Mouse (Mus musculus) stomach, postnatal 0 days (tissue): ENCODE data around the gene Mtch2. TPM values are rescaled to one million over a fixed set of nuclear protein-coding genes. Genes with fewer than 3 reads are reported as not detected.

Experiments used
- ATAC-seq: fragments of 200-750 bp; cut with Nextera tagmentation; 2 replicates; pipeline ENCODE4 v1.8.0; 2017; ENCODE audit not compliant: low FRiP score, low TSS enrichment
- DNase-seq: peaks from one replicate; pipeline ENCODE4 v3.0.0-alpha.2; 2016; ENCODE audit warnings: low spot score
- H3K27ac ChIP-seq: fragments of 300-500 bp; sonication (generic); replicated peaks from 2 replicates; pipeline ENCODE4 v1.5.1; 2014; ENCODE audit warnings: mild to moderate bottlenecking, control low read depth
- H3K27me3 ChIP-seq: fragments of 300-500 bp; sonication (generic); 2 replicates; pipeline ENCODE4 v1.6.1; 2014; ENCODE audit warnings: low read length; ENCODE audit not compliant: control insufficient read depth, insufficient read depth
- H3K36me3 ChIP-seq: fragments of 300-500 bp; sonication (generic); 2 replicates; pipeline ENCODE4 v1.6.1; 2014; ENCODE audit warnings: low read length, mixed read lengths; ENCODE audit not compliant: control insufficient read depth, insufficient read depth
- H3K4me1 ChIP-seq: fragments of 300-500 bp; sonication (generic); replicated peaks from 2 replicates; pipeline ENCODE4 v1.6.1; 2014; ENCODE audit warnings: antibody characterized with exemption; ENCODE audit not compliant: control insufficient read depth, insufficient read depth
- H3K4me2 ChIP-seq: fragments of 300-500 bp; sonication (generic); replicated peaks from 2 replicates; pipeline ENCODE4 v1.6.1; 2014; ENCODE audit warnings: low read depth, mild to moderate bottlenecking, control low read depth, moderate library complexity
- H3K4me3 ChIP-seq: fragments of 300-500 bp; sonication (generic); 2 replicates; pipeline ENCODE4 v1.5.1; 2014; ENCODE audit warnings: low read depth, low read length, control low read depth
- H3K9ac ChIP-seq: fragments of 300-500 bp; sonication (generic); 2 replicates; pipeline ENCODE4 v1.6.1; 2014; ENCODE audit warnings: mild to moderate bottlenecking, low read length, control low read depth, mixed read lengths
- H3K9me3 ChIP-seq: fragments of 300-500 bp; sonication (generic); 2 replicates; pipeline ENCODE4 v1.6.1; 2016; ENCODE audit warnings: low read length; ENCODE audit not compliant: control insufficient read depth
- CTCF ChIP-seq: IDR thresholded peaks from 2 replicates; pipeline ENCODE4 v1.5.1; 2016; ENCODE audit warnings: antibody characterized with exemption, low read depth, mild to moderate bottlenecking, moderate library complexity
- EP300 ChIP-seq: optimal IDR thresholded peaks from 2 replicates; pipeline ENCODE3; 2016; ENCODE audit warnings: antibody characterized with exemption
- WGBS: fragments of 180-500 bp; shearing (Covaris S2); extraction: QIAGEN DNeasy Blood & Tissue Kit; methylation state at CpG from one replicate; pipeline ENCODE4 v1.1.7; 2014; 5-methylcytosine and 5-hydroxymethylcytosine counted together
- polyA plus RNA-seq: library from polyadenylated mRNA; unstranded; fragments of >200 nt; fragmentation: Nextera tagmentation; extraction: Ambion mirVana; gene quantifications from 2 replicates; pipeline ENCODE4 v1.2.1, GENCODE M21; 2015

The Mtch2 gene
- polyA plus RNA-seq, 1 experiment from 2014 or later: 151 TPM

DNA sequence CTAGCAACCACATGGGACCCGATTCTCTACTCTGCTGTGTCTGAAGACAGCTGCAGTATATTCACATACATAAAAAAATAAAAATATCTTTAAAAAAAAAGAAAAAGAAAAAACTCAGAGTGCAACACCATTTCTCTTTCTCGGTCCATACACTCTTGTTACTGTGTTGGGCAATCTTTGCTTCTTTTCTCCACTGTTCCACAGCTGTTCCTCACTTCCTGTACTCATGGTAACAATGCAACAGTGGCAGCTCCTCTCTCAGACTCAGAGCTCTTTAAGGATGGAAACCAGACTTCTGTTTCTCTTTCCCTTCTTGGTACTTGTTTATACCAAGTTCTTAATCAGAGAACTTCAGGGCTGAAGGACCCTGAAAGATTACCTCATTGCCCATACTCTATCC is 56.4 kb downstream of the Mtch2 start:
- H3K4me1 ChIP-seq: no peaks in the 10 kb centered on the region; the same call in 1 of the 2 replicates
- H3K9ac ChIP-seq: no peak overlapping the region
- H3K4me2 ChIP-seq: peak overlapping the region; percentile 61
- 63% methylated on average over 2 of the region's 2 CpGs for WGBS
- DNase-seq (no peak), ATAC-seq (no peak)
- peak overlapping the region; percentile 89 for H3K4me3 ChIP-seq
- TF ChIP-seq CTCF (no peak), EP300 (no peak)
- no peak overlapping the region for H3K27ac ChIP-seq
- H3K27me3 ChIP-seq: no peaks in the 10 kb centered on the region
- peaks cover 6% of the 10 kb centered on the region; the same call in 1 of the 2 replicates for H3K36me3 ChIP-seq
- H3K9me3 ChIP-seq: no peaks in the 10 kb centered on the region

DNA sequence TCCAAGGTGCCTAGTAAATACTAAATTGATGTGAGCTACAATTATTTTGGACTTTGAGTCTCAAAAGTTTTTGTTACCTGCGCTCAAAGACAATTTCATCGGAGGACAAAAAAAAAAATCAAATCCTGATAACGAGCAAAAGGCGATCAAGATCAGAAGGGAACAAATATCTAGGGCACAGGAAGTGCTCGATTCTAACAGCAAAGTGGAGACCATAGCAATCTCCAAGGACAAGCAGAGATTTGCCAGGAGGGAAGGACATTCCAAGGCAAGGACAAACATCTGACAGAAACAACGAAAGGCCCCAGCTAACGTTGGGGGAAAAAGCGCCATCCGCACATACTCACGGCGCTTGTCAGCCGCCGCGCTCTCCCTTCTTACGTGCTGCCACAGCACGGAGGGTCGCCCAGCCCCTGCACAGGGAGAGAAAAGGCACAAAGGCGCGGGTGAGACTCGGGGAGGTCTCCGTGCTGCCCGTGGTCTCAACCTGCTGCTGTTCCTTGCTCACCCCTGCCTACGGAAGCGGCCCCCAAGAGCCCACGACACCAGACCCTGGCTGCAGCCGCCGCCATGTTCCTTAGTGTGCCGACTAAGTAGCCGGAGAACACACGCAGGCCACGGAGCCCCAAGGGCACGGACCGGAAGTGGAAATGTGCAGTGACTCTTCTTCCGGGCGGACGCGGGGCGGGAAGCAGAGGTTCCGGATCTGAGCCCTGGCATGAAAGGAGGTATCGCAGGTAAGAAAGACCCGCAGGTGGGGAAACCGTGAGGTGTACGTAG is 57.3 kb downstream of the Mtch2 start, which contains the start of the genes Kbtbd4 and Ndufs3:
Kbtbd4 (plus strand) TSS at position 665 of the 780 bp plus-strand sequence.
Ndufs3 (minus strand) TSS at position 752 of the 780 bp plus-strand sequence.
- peak within 1 kb of the TSS; percentile 61 for H3K4me2 ChIP-seq
- peaks cover 13% of the 10 kb centered on the region; the same call in 1 of the 2 replicates for H3K36me3 ChIP-seq
- ATAC-seq: peak; percentile 93
- peak within 1 kb of the TSS; percentile 93 for H3K27ac ChIP-seq
- no peaks in the 10 kb centered on the region; the same call in 1 of the 2 replicates for H3K4me1 ChIP-seq
- H3K9ac ChIP-seq: peak within 1 kb of the TSS; percentile 95
- no peak for TF ChIP-seq EP300
- TF ChIP-seq CTCF: peak; percentile 3; the same call in 1 of the 2 replicates
- no peaks in the 10 kb centered on the region for H3K27me3 ChIP-seq
- no peaks in the 10 kb centered on the region for H3K9me3 ChIP-seq
- under 1% methylated on average over 43 of the region's 43 CpGs for WGBS
- peak; percentile 91 for DNase-seq
- H3K4me3 ChIP-seq: peak within 1 kb of the TSS; percentile 89

DNA sequence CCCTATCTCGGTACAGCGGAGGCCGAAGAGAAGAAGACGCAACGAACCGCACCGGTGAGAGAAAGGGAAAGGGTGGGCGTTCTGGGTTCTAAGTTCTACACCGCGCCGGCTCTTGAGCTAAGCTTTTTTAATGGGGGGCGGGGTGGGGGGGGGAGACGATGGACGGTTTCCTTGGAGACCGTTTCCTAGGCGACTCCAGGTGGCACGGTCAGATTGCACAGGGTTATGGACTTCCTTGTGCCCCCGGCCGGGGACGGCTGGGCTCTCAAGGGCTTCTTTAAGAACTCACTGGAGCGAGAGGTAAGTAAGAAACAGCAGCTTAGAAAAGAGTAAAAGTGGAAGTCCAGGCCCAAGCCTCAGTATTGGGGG is 57.9 kb downstream of the Mtch2 start:
- H3K4me3 ChIP-seq: peak overlapping the region; percentile 89
- peak overlapping the region; percentile 95 for H3K9ac ChIP-seq
- ATAC-seq (peak; percentile 66), DNase-seq (no peak)
- no peaks in the 10 kb centered on the region; the same call in 1 of the 2 replicates for H3K4me1 ChIP-seq
- under 1% methylated on average over 21 of the region's 21 CpGs for WGBS
- peak overlapping the region; percentile 93 for H3K27ac ChIP-seq
- TF ChIP-seq EP300 (no peak), CTCF (no peak)
- no peaks in the 10 kb centered on the region for H3K9me3 ChIP-seq
- H3K4me2 ChIP-seq: peak overlapping the region; percentile 61
- no peaks in the 10 kb centered on the region for H3K27me3 ChIP-seq
- peaks cover 19% of the 10 kb centered on the region; the same call in 1 of the 2 replicates for H3K36me3 ChIP-seq

DNA sequence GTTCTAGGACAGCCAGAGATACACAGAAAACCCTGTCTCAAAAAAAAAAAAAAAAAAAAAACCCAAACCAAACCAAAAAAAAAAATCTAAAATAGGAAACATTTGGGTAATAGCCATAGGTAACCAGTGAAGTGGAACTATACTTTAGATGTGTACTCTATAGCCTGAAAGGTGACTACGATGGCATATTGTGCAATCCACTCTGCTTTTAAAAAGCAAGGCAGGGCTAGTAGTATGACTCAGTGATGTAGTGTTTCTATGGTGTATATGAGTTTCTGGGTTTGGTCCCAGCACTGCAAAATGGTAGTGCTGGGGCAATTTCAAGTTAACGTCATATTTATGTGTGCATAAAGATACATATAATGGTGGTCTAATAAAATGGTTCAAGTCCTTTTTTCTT is 59.8 kb downstream of the Mtch2 start:
- no peak for ATAC-seq
- Histone ChIP-seq H3K4me3 (no peak overlapping the region), H3K9me3 (no peaks in the 10 kb centered on the region), H3K9ac (no peak overlapping the region), H3K4me1 (no peaks in the 10 kb centered on the region; the same call in 1 of the 2 replicates), H3K36me3 (peaks cover 23% of the 10 kb centered on the region; the same call in 1 of the 2 replicates), H3K4me2 (no peak overlapping the region), H3K27ac (no peak overlapping the region), H3K27me3 (no peaks in the 10 kb centered on the region)
- no peak for DNase-seq
- 77% methylated on average over 2 of the region's 2 CpGs for WGBS
- TF ChIP-seq CTCF: no peak

DNA sequence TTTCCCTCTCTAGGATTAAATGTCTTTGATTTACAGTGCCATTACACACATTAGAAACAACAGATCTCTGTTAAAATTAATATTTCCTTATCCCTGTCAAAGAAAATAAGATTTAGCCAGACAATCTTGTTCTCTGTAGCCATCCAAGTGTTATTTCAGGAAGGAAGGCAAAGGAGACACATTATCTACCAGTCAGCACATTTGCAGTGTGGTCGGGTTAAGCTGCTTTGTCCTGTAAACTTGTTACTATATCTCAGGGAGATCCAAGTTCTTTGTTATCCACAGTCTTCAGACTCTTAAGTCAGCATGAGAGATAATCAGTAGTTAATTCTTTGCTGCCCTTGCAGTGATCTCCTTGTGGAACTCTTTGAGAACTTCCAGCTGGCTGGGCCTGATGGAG is 63.9 kb downstream of the Mtch2 start:
- H3K27me3 ChIP-seq: no peaks in the 10 kb centered on the region
- peaks cover 22% of the 10 kb centered on the region for H3K36me3 ChIP-seq
- ATAC-seq (no peak), DNase-seq (no peak)
- no peak overlapping the region for H3K27ac ChIP-seq
- TF ChIP-seq CTCF: no peak
- TF ChIP-seq EP300: no peak
- no peak overlapping the region for H3K4me2 ChIP-seq
- H3K4me1 ChIP-seq: peaks cover 3% of the 10 kb centered on the region; the same call in 1 of the 2 replicates
- H3K4me3 ChIP-seq: no peak overlapping the region
- no peak overlapping the region for H3K9ac ChIP-seq
- WGBS: 56% methylated on average over 1 of the region's 1 CpGs
- H3K9me3 ChIP-seq: no peaks in the 10 kb centered on the region

DNA sequence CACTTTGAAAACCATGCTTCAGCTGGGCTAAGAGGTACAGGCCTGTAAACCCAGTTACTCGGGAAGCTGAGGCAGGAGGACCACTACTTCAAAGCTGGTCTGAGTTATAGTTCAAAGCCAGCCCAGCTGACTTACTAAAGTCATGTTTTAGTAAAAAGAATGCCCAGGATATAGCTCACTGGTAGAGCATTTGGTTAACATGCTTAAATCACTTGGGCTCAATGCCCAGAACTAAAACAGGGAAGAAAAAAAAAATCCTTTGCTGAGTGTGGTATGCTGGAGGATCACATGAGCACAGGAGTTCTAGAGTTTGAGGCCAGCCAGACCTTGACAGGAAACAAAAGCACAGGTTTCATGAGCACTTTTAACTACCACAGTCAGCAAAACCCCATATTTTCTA is 64.7 kb downstream of the Mtch2 start:
- TF ChIP-seq EP300 (no peak), CTCF (no peak)
- peaks cover 22% of the 10 kb centered on the region for H3K36me3 ChIP-seq
- H3K27ac ChIP-seq: no peak overlapping the region
- H3K9ac ChIP-seq: no peak overlapping the region
- no peaks in the 10 kb centered on the region for H3K27me3 ChIP-seq
- H3K9me3 ChIP-seq: no peaks in the 10 kb centered on the region
- 70% methylated on average over 1 of the region's 1 CpGs for WGBS
- no peak overlapping the region for H3K4me2 ChIP-seq
- no peak overlapping the region for H3K4me3 ChIP-seq
- no peak for ATAC-seq
- peaks cover 6% of the 10 kb centered on the region; the same call in 1 of the 2 replicates for H3K4me1 ChIP-seq
- no peak for DNase-seq
